Mouse (Mus musculus) mouse trophoblast stem cell (cell line): ENCODE data around the gene Chrm5.

ENCODE experiments used
- in situ Hi-C, 2 experiments: fragments of 300-500 bp; cut with MseI, MboI; formaldehyde crosslinking; loops; 2 replicates in 1 of 2; 3 replicates in 1 of 2; pipeline ENCODE4 v1.15.1; 2025

Gene Chrm5

GRCm38 (mm10) chr2:112480669-112481068 lies at the start of gene Chrm5:
Gene Chrm5 (minus strand): TSS chr2:112480769.
- in situ Hi-C loops = loop anchor here in 1 of 2 experiments (10.0 kb wide), 1 partner anchor 106 kb away; the partner anchor contains the start of gene Katnbl1

- in situ Hi-C loops = no loop called here
These were observed 46.4 kb upstream of the Chrm5 start for GRCm38 (mm10) chr2:112526933-112527332.

DNA sequence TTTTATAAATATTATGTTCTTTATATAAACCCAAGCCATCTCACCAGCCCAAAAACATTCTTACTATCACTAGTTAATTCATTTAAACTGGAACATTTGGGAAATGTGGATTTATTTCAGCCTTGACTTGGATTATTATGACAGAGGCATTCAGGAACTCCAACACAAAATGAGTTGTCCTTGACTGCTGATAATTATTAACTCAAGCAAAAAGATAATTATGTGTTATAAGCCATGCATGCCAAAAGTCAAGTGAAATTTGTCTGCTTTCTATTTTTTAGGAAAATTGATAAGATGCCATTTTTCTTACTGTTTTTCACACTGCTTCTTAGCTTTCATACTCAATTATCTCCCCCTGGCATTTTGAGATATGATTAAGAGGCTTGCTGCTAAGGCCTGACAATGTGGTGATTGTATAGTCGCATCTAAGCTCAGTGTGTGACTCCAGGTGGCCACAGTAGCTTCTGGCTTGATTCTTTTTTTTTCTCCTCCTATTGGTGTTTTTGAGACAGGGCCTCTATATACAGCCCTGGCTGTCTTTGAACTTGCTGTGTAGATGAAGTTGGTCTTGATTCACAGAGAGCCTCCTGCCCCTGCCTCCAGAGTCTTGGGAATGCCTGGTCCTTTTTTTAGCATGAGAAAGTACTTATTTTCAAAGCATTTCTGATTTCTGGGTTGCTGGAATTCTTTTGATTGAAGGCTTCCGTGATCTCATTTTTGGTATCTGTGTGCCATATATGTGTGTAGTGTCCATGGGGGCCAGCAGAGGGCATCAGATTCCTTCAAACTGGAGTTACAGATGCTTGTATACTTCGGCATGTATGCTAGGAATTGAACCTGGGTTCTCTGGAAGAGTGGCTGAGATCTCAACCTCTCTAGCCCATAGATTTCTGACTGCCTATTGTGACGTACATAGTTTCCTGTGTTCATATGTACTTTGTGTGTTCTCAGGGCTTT lies 40.2 kb upstream of the Chrm5 start:
- in situ Hi-C loops = no loop called here

GRCm38 (mm10) chr2:112518541-112518940 lies 38.0 kb upstream of the Chrm5 start:
- in situ Hi-C loops = loop anchor here in 1 of 2 experiments (10.0 kb wide), 1 partner anchor 246 kb away; no protein-coding TSS in a partner anchor

- in situ Hi-C loops = loop anchor here in 1 of 2 experiments (10.0 kb wide), 1 partner anchor 248 kb away; no protein-coding TSS in a partner anchor
These were observed 36.6 kb upstream of the Chrm5 start for GRCm38 (mm10) chr2:112517218-112517617.

GRCm38 (mm10) chr2:112516728-112517127 lies 36.2 kb upstream of the Chrm5 start:
- in situ Hi-C loops = loop anchor here in 1 of 2 experiments (10.0 kb wide), 1 partner anchor 248 kb away; no protein-coding TSS in a partner anchor

- in situ Hi-C loops = loop anchor here in 1 of 2 experiments (10.0 kb wide), 1 partner anchor 252 kb away; no protein-coding TSS in a partner anchor
These were observed 32.5 kb upstream of the Chrm5 start for GRCm38 (mm10) chr2:112513036-112513435.

- in situ Hi-C loops = loop anchor here in 1 of 2 experiments (10.0 kb wide), 1 partner anchor 255 kb away; no protein-coding TSS in a partner anchor
These were observed 29.6 kb upstream of the Chrm5 start for GRCm38 (mm10) chr2:112510140-112510539.

DNA sequence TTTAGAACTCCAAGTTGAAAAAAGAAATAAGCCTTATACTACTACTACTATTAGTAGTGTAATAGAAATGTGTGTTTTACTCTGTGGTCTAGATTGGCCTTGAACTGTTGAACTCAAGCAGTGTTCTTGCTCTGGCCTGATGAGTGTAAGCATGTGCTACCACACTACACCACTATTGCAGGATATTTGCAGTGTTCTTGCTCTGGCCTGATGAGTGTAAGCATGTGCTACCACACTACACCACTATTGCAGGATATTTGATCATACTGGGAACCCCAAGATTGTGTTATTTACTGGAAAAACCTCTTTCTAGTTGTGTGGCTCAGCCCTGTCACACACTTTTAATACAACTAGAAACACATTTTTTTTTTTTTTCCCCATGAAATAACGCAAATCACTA lies 26.9 kb upstream of the Chrm5 start:
- in situ Hi-C loops = no loop called here

- in situ Hi-C loops = no loop called here
These were observed 26.4 kb upstream of the Chrm5 start for GRCm38 (mm10) chr2:112506841-112507435.

DNA sequence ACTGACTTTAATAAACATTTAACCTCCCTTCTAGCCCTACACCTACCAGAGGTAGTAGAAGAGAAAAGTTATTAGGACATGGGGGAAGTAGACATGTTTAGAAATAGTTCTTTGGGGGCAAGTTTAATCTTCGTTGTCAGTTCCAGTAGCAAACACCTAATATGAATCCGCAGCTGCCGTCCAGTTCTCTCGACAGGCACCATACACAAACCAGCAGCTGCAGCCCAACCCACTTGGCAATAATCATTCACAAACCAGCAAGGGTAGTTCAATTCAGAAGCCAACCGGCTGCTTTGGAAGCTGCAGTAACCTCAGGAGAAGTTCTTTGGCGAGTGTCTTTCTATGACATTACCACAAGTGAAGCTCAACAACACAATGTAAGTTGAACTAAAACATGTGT lies 23.4 kb upstream of the Chrm5 start:
- in situ Hi-C loops = no loop called here

- in situ Hi-C loops = no loop called here
These were observed 20.6 kb upstream of the Chrm5 start for GRCm38 (mm10) chr2:112501209-112501608.

DNA sequence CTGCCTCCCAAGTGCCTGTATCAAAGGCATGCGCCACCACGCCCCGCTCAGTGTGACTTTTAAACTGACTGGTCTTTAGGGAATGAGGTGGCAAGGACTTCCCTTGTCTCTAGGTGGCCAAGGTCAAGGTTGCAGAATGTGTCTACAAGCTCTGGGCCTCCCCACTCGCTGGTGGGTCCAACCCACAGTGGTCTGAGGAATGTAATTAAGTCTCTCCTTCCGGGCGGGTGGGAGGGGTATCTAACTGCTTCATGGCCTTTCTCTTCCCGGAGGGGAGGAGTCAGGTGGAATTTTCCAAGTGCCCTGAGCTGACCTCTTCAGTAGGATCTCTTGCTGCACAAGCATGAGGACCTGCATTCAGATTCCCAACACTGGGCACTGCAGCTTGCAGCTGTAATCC lies 17.3 kb upstream of the Chrm5 start:
- in situ Hi-C loops = no loop called here

GRCm38 (mm10) chr2:112493539-112494260 lies 13.1 kb upstream of the Chrm5 start:
- in situ Hi-C loops = no loop called here

DNA sequence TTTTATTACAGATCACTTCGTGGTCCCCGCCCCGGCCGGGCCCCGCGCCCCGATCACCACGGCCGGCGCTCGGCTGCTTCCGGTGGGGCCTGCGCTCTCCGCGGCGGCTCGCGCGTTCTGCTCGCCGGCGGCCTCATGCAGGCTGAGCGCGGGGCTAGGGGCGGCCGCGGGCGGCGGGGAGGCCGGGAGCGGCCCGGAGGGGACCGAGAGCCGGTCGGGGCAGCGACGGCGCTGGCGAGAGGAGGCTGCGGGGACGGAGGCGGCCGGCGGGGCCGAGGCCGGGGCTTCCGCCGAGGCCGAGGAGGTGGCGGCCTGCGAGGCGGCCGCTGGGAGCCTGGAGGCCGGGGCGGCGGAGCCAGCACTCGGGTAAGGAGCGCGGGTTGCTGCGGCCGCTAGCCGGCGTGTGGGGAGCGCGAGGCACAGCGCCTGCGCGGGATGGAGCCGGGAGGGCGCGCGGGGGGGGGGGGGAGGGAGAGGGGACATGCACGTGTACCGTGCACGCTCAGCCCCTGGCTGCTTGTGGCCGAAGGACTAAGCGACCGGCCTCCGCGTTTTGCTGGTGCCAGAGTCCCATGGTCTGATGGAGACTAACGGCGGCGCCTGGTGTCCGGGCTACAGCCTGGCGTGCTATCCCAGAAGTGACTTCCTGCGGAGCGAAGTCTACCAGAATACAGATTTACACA lies 12.4 kb upstream of the Chrm5 start, which contains the start of gene Aven:
Aven (plus strand) TSS at position 109 of the 683 bp plus-strand sequence.
- in situ Hi-C loops = no loop called here

GRCm38 (mm10) chr2:112492431-112492855 lies 11.9 kb upstream of the Chrm5 start:
- in situ Hi-C loops = no loop called here

DNA sequence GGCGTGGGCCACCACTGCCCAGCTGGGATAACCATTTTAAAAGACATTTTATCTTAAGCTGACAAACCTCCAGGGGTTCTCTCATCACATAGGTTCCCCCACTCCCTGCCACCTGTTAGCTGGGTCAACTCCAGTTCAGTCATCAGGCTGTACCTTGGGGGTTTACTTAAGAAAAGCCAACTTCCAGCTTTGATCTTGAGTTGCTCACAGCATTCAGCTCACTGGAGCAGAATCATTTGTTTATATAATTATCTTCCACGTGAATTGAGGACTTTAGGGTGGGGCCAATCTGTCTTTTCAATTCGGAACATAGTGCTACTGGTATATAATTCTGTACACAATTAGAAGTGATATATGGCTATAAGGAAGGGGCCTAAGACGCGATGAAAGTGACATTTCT lies 11.1 kb upstream of the Chrm5 start:
- in situ Hi-C loops = no loop called here

DNA sequence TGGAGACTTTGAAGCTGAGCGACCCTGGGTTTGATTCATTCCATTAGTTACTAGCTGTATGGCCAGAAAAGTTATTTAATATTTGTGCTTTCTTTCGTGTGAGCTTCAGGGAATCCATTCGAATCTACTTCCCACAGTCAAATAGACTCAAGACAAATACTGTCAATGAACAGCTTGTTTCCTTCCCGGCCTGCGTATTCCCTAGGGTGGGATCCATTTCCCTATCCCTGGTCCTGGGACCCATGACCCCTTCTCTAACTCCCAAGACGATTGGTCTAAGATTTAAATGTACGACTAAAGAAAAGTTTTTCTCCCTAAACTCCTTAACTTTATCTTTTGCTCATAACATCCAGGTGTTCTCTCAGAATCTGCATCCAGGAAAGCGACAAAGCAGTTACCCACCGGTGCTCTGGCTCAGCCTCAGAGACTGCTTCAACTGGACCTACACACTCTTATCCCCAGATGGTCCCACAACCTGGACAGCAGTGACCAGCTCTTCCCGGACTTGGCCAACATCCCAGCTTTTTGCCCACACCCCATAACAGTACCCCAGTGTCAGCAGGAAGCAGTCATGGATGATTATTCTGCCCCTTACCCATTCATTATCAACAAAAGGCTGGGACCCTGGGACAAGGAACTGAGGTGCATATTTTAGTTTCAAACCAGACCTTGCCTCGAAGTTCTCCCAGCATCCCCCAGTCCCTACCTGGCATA lies 10.1 kb upstream of the Chrm5 start:
- in situ Hi-C loops = no loop called here

DNA sequence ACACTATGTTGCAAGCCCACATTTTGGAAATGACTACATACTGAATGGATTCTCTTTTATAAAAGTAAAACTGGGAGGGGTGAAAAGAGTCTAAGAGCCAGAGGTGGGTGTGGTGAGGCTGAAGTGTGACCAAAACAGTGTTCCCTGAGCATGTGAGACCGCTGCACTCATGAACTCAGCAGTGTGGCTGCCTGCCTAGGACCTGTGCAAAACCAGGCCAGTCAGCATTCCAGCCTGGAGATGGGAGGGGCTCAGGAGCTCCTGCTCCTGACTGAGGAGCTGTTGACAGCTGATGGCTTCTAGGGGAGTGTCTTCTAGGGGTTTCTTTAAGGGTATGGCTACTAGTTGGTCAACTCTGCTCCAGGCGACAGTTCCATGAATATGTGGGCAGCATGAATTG lies 4.3 kb upstream of the Chrm5 start:
- in situ Hi-C loops = loop anchor here in 1 of 2 experiments (10.0 kb wide), 1 partner anchor 110 kb away; the partner anchor contains the start of gene Katnbl1

- in situ Hi-C loops = loop anchor here in 1 of 2 experiments (10.0 kb wide), 1 partner anchor 108 kb away; the partner anchor contains the start of gene Katnbl1
These were observed 2.7 kb upstream of the Chrm5 start for GRCm38 (mm10) chr2:112483334-112483651.
